Mouse (Mus musculus): ENCODE measurements around the gene Evx2. TPM values are rescaled to one million over a fixed set of nuclear protein-coding genes. Genes with fewer than 3 reads are reported as not detected.

Gene Evx2
- total and polyA plus RNA-seq, 3 experiments: not detected

DNA sequence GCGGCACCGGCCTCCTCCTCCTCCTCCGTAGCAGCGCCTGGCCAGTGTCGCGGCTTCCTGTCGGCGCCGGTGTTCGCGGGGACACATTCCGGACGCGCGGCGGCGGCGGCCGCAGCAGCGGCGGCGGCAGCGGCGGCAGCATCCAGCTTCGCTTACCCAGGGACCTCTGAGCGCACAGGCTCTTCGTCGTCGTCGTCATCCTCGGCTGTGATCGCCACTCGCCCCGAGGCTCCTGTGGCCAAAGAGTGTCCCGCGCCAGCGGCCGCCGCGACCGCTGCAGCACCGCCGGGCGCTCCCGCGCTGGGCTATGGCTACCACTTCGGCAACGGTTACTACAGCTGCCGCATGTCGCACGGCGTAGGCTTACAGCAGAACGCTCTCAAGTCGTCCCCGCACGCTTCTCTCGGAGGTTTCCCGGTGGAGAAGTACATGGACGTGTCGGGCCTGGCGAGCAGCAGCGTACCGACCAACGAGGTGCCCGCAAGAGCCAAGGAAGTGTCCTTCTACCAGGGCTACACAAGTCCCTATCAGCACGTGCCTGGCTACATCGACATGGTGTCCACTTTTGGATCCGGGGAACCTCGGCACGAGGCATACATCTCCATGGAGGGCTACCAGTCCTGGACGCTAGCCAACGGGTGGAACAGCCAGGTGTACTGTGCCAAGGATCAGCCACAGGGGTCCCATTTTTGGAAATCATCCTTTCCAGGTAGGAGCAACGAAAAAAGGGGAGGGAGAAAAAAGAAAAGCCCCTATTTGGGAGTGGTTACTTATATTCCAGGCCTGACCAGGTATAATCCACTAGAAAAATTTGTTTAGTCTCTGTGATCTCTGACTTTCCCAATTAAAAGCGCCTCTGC is 9.2 kb upstream of the Evx2 start:
- no peaks in the 10 kb centered on the region for H3K9me3 ChIP-seq (replicated peaks; ENCODE audit: insufficient read depth, low read length)
- H3K9ac ChIP-seq (ENCODE audit: control insufficient read depth, low read depth, low read length, poor library complexity, severe bottlenecking): no peak overlapping the region
- H3K4me3 ChIP-seq (ENCODE audit: control insufficient read depth in 1 of 2, insufficient read depth in 1 of 2, low read depth in 2 of 2, low read length in 2 of 2): no peak overlapping the region
- no peak for DNase-seq (ENCODE audit: low read depth, low spot score)
- TF ChIP-seq ELF1 (IDR thresholded peaks at IDR 0.05; ENCODE audit: low read depth, low read length) (no peak), MAZ (IDR thresholded peaks at IDR 0.05; ENCODE audit: low read depth, low read length) (no peak), POLR2AphosphoS2 (IDR thresholded peaks at IDR 0.05; ENCODE audit: low read length) (no peak), RAD21 (IDR thresholded peaks at IDR 0.05; ENCODE audit: low read depth, low read length) (no peak), MAX (IDR thresholded peaks at IDR 0.05; ENCODE audit: low read length) (no peak), ZMIZ1 (IDR thresholded peaks at IDR 0.05; ENCODE audit: low read depth, low read length) (no peak)
- H3K36me3 ChIP-seq (ENCODE audit: control insufficient read depth in 1 of 2, insufficient read depth in 2 of 2, low read length in 2 of 2): no peaks in the 10 kb centered on the region
- no peaks in the 10 kb centered on the region for H3K79me2 ChIP-seq (ENCODE audit: control insufficient read depth, insufficient read depth, low read length, poor library complexity)
- no peak overlapping the region for H3K27ac ChIP-seq (ENCODE audit: control insufficient read depth, low read depth, low read length)
- H3K4me1 ChIP-seq (ENCODE audit: control insufficient read depth in 1 of 2, insufficient read depth in 2 of 2, low read length in 2 of 2): no peaks in the 10 kb centered on the region
- H3K27me3 ChIP-seq (ENCODE audit: control insufficient read depth in 1 of 2, insufficient read depth in 2 of 2, low read length in 2 of 2): no peaks in the 10 kb centered on the region

DNA sequence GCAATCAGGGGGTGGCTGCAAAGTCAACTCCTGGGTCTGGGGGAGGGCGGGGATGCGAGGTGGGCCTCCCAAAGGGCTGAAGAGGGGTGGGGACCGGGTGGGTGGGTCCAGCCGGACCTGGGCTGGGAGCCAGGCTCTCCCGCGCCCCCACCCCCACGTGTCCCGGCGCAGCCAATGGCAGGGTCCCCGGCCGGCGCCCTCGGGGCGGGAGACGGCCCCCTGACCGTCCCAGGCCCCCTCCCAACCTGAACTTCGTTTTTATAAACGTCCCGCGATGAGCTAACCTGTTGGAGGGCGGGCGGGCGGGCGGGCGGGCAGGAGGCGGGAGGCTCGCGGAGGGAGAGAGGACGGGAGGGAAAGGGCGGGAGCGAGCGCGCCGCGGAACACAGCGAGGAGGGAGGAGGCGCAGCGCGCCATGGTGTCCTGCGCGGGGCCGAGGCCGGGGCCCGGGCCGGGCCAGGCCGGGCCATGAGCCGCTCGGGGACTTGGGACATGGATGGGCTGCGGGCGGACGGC is 8.5 kb upstream of the Evx2 start, which contains the start of gene Hoxd13:
Gene Hoxd13 (plus strand): TSS at position 469 of the 516 bp plus-strand sequence.
- Histone ChIP-seq H3K36me3 (ENCODE audit: control insufficient read depth in 1 of 2, insufficient read depth in 2 of 2, low read length in 2 of 2) (no peaks in the 10 kb centered on the region), H3K9ac (ENCODE audit: control insufficient read depth, low read depth, low read length, poor library complexity, severe bottlenecking) (no peak within 1 kb of the TSS), H3K9me3 (replicated peaks; ENCODE audit: insufficient read depth, low read length) (no peaks in the 10 kb centered on the region), H3K79me2 (ENCODE audit: control insufficient read depth, insufficient read depth, low read length, poor library complexity) (no peaks in the 10 kb centered on the region), H3K27me3 (ENCODE audit: control insufficient read depth in 1 of 2, insufficient read depth in 2 of 2, low read length in 2 of 2) (no peaks in the 10 kb centered on the region), H3K4me1 (ENCODE audit: control insufficient read depth in 1 of 2, insufficient read depth in 2 of 2, low read length in 2 of 2) (no peaks in the 10 kb centered on the region), H3K27ac (ENCODE audit: control insufficient read depth, low read depth, low read length) (no peak within 1 kb of the TSS), H3K4me3 (ENCODE audit: control insufficient read depth in 1 of 2, insufficient read depth in 1 of 2, low read depth in 2 of 2, low read length in 2 of 2) (no peak within 1 kb of the TSS)
- no peak for DNase-seq (ENCODE audit: low read depth, low spot score)
- TF ChIP-seq MYB (IDR thresholded peaks at IDR 0.05; ENCODE audit: low read depth, low read length): no peak
- no peak for TF ChIP-seq MEF2A (IDR thresholded peaks at IDR 0.05; ENCODE audit: extremely low read depth, insufficient replicate concordance, low read depth, low read length, poor library complexity, severe bottlenecking)
- no peak for TF ChIP-seq UBTF (IDR thresholded peaks at IDR 0.05; ENCODE audit: borderline replicate concordance, insufficient read depth, low read depth, low read length)
- TF ChIP-seq GATA1 (IDR thresholded peaks at IDR 0.05; ENCODE audit: low read depth, low read length): no peak
- no peak for TF ChIP-seq HCFC1 (IDR thresholded peaks at IDR 0.05; ENCODE audit: low read depth, low read length)

GRCm38 (mm10) chr2:74667191-74667841 is 8.0 kb upstream of the Evx2 start:
- H3K27me3 ChIP-seq (ENCODE audit: control insufficient read depth in 1 of 2, insufficient read depth in 2 of 2, low read length in 2 of 2): no peaks in the 10 kb centered on the region
- H3K4me1 ChIP-seq (ENCODE audit: control insufficient read depth in 1 of 2, insufficient read depth in 2 of 2, low read length in 2 of 2): no peaks in the 10 kb centered on the region
- H3K4me3 ChIP-seq (ENCODE audit: control insufficient read depth in 1 of 2, insufficient read depth in 1 of 2, low read depth in 2 of 2, low read length in 2 of 2): no peak overlapping the region
- no peak overlapping the region for H3K27ac ChIP-seq (ENCODE audit: control insufficient read depth, low read depth, low read length)
- no peak for DNase-seq (ENCODE audit: low read depth, low spot score)
- H3K79me2 ChIP-seq (ENCODE audit: control insufficient read depth, insufficient read depth, low read length, poor library complexity): no peaks in the 10 kb centered on the region
- no peaks in the 10 kb centered on the region for H3K36me3 ChIP-seq (ENCODE audit: control insufficient read depth in 1 of 2, insufficient read depth in 2 of 2, low read length in 2 of 2)
- no peak overlapping the region for H3K9ac ChIP-seq (ENCODE audit: control insufficient read depth, low read depth, low read length, poor library complexity, severe bottlenecking)
- no peaks in the 10 kb centered on the region for H3K9me3 ChIP-seq (replicated peaks; ENCODE audit: insufficient read depth, low read length)
- TF ChIP-seq NRF1 (IDR thresholded peaks at IDR 0.05; ENCODE audit: insufficient read depth, low read depth, low read length, poor library complexity, severe bottlenecking) (no peak), BHLHE40 (IDR thresholded peaks at IDR 0.05; ENCODE audit: borderline replicate concordance, low read depth, low read length) (no peak), USF2 (IDR thresholded peaks at IDR 0.05; ENCODE audit: borderline replicate concordance in 1 of 2, insufficient read depth in 1 of 2, low read depth in 1 of 2, low read length in 2 of 2) (no peak), TBP (IDR thresholded peaks at IDR 0.05; ENCODE audit: low read depth, low read length) (no peak), MYC (IDR thresholded peaks at IDR 0.05; ENCODE audit: low read depth, low read length) (no peak), ZC3H11A (IDR thresholded peaks at IDR 0.05; ENCODE audit: low read depth, low read length) (no peak), ELF1 (IDR thresholded peaks at IDR 0.05; ENCODE audit: low read depth, low read length) (no peak), RCOR1 (IDR thresholded peaks at IDR 0.05; ENCODE audit: low read depth, low read length) (no peak), CTCF (IDR thresholded peaks at IDR 0.05 in 2 of 3, conservative IDR thresholded peaks at IDR 0.05 in 1 of 3; ENCODE audit: control insufficient read depth in 1 of 3, insufficient read depth in 1 of 3, low read depth in 2 of 3, low read length in 3 of 3, poor library complexity in 1 of 3, severe bottlenecking in 1 of 3) (no peak), ZKSCAN1 (IDR thresholded peaks at IDR 0.05; ENCODE audit: low read depth, low read length) (no peak), MAFK (IDR thresholded peaks at IDR 0.05; ENCODE audit: borderline replicate concordance, low read depth, low read length) (no peak), ZNF384 (IDR thresholded peaks at IDR 0.05; ENCODE audit: low read depth, low read length) (no peak), CHD2 (IDR thresholded peaks at IDR 0.05; ENCODE audit: low read length) (no peak)
